Mouse (Mus musculus) E14TG2a.4 (cell line): ENCODE measurements around the gene Atrnl1.

Experiments
- CTCF ChIP-seq: conservative IDR thresholded peaks from 2 replicates; pipeline ENCODE4 v1.5.1; 2014; ENCODE audit warnings: low read length
- NANOG ChIP-seq: IDR thresholded peaks from 2 replicates; pipeline ENCODE4 v1.6.1; 2014; ENCODE audit warnings: borderline replicate concordance, low read length, mixed read lengths

DNA sequence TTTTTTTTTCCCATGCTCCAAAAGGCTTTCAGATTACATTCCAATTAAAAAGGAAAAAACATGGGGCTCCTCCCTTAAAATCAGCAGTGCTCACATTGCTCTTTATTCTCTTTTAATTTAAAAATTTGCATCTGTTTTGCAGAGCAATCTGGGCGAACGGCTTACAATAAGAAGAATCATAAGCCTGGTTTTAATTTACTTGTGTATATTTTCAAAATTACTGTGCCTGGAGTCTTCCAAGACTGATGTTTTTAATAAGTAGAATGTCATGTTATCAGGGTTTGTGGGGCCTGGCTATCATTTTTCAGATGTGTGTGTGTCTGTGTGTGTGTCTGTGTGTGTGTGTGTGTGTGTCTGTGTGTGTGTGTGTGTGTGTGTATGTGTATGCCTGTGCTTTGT lies 9.9 kb upstream of the Atrnl1 start:
- TF ChIP-seq CTCF (no peak), NANOG (no peak)
